Mouse (Mus musculus) heart, postnatal 0 days (tissue): ENCODE results near the gene Mtf2.

Experiments
- CTCF ChIP-seq: IDR thresholded peaks from 2 replicates; pipeline ENCODE4 v1.5.1; 2016; ENCODE audit warnings: antibody characterized with exemption, control low read depth, low read depth
- EP300 ChIP-seq: IDR thresholded peaks from 2 replicates; pipeline ENCODE4 v1.6.1; 2016; ENCODE audit warnings: antibody characterized with exemption, low read depth

DNA sequence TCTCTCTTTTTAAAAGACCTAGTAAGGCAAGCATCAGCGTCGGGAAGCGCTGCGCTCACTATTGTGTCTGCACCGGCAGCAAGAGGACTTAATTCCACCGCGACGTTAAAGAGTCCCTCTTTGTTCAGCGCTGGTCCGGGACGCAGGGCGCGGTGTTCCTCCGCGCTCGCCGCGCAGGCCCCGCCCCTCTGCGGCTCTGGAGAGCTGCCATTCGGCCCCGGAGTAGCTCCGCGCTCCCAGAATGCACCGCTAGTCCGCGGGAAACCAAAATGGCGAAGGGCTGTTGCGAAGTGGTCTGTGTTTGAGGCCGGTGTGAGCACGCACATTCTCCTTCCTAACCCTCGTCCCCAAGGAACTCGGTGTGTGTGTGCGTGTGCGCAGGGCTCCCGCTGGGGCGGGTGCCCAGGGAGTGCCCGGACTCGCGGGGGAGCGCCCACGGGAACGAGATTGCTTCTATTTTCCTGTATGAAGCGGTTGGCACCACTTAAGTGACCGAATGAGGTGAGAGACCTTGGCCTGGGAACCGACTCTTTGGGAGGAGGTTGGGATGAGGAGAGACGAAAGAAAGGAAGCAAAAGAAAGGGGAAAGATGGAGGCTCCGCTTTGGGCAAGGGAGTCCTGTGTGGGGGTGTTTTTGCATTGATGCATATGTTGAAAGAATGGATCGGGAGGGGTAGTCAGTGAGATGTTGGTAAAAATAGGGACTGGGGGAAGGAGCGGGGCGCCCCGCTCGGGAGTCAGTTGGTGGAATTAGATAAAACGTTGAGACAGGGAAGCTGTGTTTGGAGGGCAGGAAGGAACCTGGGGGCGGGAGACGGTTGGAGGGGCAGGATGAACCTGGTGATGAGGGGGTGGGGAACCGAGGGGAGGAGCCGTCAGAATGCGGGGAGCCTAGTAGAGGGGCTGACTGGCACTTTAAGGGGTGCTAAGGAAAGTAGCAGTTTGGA is at the start of gene Mtf2:
- TF ChIP-seq CTCF = no peak
- TF ChIP-seq EP300 = peak; percentile 81; the same call in 1 of the 2 replicates
